Comparison of ENCODE assay signal across 27 mouse cellular contexts in genomic region chr8:26729351-26729750, GRCm38 (mm10).
"Had no signal": no experiment of that assay in that cellular context is flagged by ENCODE, and none has a peak within 500 bp of the region (broad histone marks: within the 10 kb centered on the region; RNA-seq: fewer than 3 reads in every experiment).

No protein-coding gene starts in this region.

- H3K9me3 ChIP-seq: embryonic facial prominence, embryonic 10.5 days; embryonic facial prominence, embryonic 12.5 days; embryonic facial prominence, embryonic 13.5 days; embryonic facial prominence, embryonic 15.5 days; forebrain, embryonic 10.5 days; forebrain, embryonic 12.5 days; forebrain, embryonic 13.5 days; forebrain, embryonic 15.5 days; heart, embryonic 10.5 days had no signal

- H3K27me3 ChIP-seq: embryonic facial prominence, embryonic 12.5 days; embryonic facial prominence, embryonic 13.5 days; embryonic facial prominence, embryonic 15.5 days; forebrain, embryonic 12.5 days; forebrain, embryonic 15.5 days had no signal

- H3K9ac ChIP-seq: embryonic facial prominence, embryonic 12.5 days; embryonic facial prominence, embryonic 13.5 days; embryonic facial prominence, embryonic 15.5 days; forebrain, embryonic 12.5 days; forebrain, embryonic 13.5 days; forebrain, embryonic 15.5 days; forebrain, postnatal 0 days had no signal

- DNase-seq: cerebellum, adult 9-11 months; cerebellum, postnatal 10 days; cerebellum, postnatal 14 days; cerebellum, postnatal 25 days; cerebellum, postnatal 36 days; embryo, embryonic 11 days; forebrain, postnatal 0 days; gastrocnemius, adult 2 months; gastrocnemius, postnatal 10 days; gastrocnemius, postnatal 14 days; gastrocnemius, postnatal 25 days; gastrocnemius, postnatal 36 days; heart, adult 11 months; heart, adult 18-20 months; heart, adult 2 months had no signal

- H3K27ac ChIP-seq: embryonic facial prominence, embryonic 10.5 days; embryonic facial prominence, embryonic 12.5 days; embryonic facial prominence, embryonic 13.5 days; embryonic facial prominence, embryonic 15.5 days; forebrain, embryonic 10.5 days; forebrain, embryonic 12.5 days; forebrain, embryonic 13.5 days; forebrain, embryonic 15.5 days; gastrocnemius, adult 2 months; heart, adult 2 months; heart, embryonic 10.5 days had no signal

- H3K4me2 ChIP-seq: embryonic facial prominence, embryonic 12.5 days; embryonic facial prominence, embryonic 13.5 days; embryonic facial prominence, embryonic 15.5 days; forebrain, embryonic 12.5 days; forebrain, embryonic 13.5 days; forebrain, embryonic 15.5 days had no signal

- H3K4me1 ChIP-seq: embryonic facial prominence, embryonic 10.5 days; embryonic facial prominence, embryonic 12.5 days; embryonic facial prominence, embryonic 13.5 days; embryonic facial prominence, embryonic 15.5 days; forebrain, embryonic 10.5 days; forebrain, embryonic 12.5 days; forebrain, embryonic 15.5 days; heart, embryonic 10.5 days had no signal

- H3K36me3 ChIP-seq: embryonic facial prominence, embryonic 10.5 days; embryonic facial prominence, embryonic 12.5 days; embryonic facial prominence, embryonic 13.5 days; embryonic facial prominence, embryonic 15.5 days; forebrain, embryonic 10.5 days; forebrain, embryonic 12.5 days; forebrain, embryonic 15.5 days; heart, embryonic 10.5 days had no signal

- H3K4me3 ChIP-seq: embryonic facial prominence, embryonic 10.5 days; embryonic facial prominence, embryonic 12.5 days; embryonic facial prominence, embryonic 13.5 days; embryonic facial prominence, embryonic 15.5 days; erythroblast, embryonic 14.5 days; forebrain, embryonic 10.5 days; forebrain, embryonic 12.5 days; forebrain, embryonic 13.5 days; forebrain, embryonic 15.5 days; gastrocnemius, adult 2 months; heart, adult 2 months; heart, embryonic 10.5 days had no signal

- ATAC-seq: forebrain, embryonic 13.5 days; forebrain, embryonic 14.5 days; forebrain, embryonic 15.5 days; forebrain, embryonic 16.5 days; forebrain, postnatal 0 days had no signal
